Mouse (Mus musculus): Measurements from ENCODE around the gene Nhp2. TPM values are rescaled to one million over a fixed set of nuclear protein-coding genes. Genes with fewer than 3 reads are reported as not detected.
A peak's percentile ranks its signal among the peaks of the same experiment; 100 is the strongest.
"Not testable (repeated sequence)": the region's sequence is repeated elsewhere in the genome, so short reads cannot be mapped to it uniquely, and the experiment has no call there.

Nhp2 gene
- polyA plus RNA-seq, 1 experiment from 2014 or later, result 88.1 TPM

DNA sequence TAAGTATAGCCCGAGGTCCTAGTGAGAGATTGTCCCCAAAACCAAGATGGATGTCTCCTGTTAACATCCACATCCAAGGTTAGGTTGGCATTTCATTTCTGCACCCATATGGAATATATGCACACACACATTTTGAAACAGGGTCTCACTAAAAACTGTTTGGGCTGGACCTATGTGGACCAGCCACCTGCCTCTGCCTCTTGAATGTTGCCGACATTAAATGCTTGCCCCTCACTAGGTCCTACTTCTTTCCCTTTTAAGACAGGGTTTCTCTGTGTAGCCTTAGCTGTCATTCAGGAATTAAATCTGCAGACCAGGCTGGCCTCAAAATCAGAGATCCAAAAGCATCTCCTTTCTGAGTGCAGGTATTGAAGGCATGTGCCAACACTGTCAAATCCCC lies 22.0 kb upstream of the Nhp2 start:
- H3K4me1 ChIP-seq (ENCODE audit: control insufficient read depth, insufficient read depth, low read length), result no peaks in the 10 kb centered on the region
- no peak overlapping the region for H3K4me2 ChIP-seq (ENCODE audit: low read depth, low read length)
- H3K9me3 ChIP-seq (replicated peaks; ENCODE audit: control insufficient read depth, low read length), result no peaks in the 10 kb centered on the region
- no peak overlapping the region for H3K4me3 ChIP-seq (ENCODE audit: low read length)
- WGBS, result 59% methylated on average over 2 of the region's 2 CpGs
- H3K27ac ChIP-seq (ENCODE audit: low read length), result no peak overlapping the region
- peaks cover 85% of the 10 kb centered on the region for H3K36me3 ChIP-seq (ENCODE audit: control insufficient read depth, insufficient read depth)
- no peak for ATAC-seq (replicated peaks; ENCODE audit: extremely low read depth, insufficient read depth, low FRiP score)
- H3K27me3 ChIP-seq (ENCODE audit: control insufficient read depth, insufficient read depth, low read length), result no peaks in the 10 kb centered on the region
- no peak overlapping the region for H3K9ac ChIP-seq (ENCODE audit: low read length)

DNA sequence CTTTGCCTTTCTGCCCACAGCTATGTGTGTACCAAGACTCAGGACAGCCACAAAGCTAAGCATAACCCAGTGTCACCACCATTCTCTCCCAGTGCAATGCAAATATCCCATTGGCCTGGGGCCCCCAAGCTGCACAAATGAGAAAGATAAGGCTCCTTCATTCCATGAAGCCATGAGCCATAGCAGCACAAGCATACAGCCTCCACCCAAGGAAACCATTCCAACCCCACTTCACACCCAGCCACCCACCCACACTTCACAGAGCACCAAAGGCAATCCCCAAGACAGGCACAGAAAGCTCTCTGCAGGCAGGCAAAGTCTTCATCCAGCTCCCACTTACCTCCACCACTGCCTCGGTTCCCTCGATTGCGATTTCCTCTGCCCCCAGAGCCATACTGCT lies 17.3 kb upstream of the Nhp2 start:
- Histone ChIP-seq H3K27ac (ENCODE audit: low read length) (no peak overlapping the region), H3K9ac (ENCODE audit: low read length) (no peak overlapping the region), H3K4me2 (ENCODE audit: low read depth, low read length) (no peak overlapping the region), H3K4me1 (ENCODE audit: control insufficient read depth, insufficient read depth, low read length) (peaks cover 17% of the 10 kb centered on the region), H3K4me3 (ENCODE audit: low read length) (no peak overlapping the region), H3K27me3 (ENCODE audit: control insufficient read depth, insufficient read depth, low read length) (no peaks in the 10 kb centered on the region), H3K36me3 (ENCODE audit: control insufficient read depth, insufficient read depth) (peaks cover 76% of the 10 kb centered on the region), H3K9me3 (replicated peaks; ENCODE audit: control insufficient read depth, low read length) (no peaks in the 10 kb centered on the region)
- ATAC-seq (replicated peaks; ENCODE audit: extremely low read depth, insufficient read depth, low FRiP score), result no peak
- 84% methylated on average over 3 of the region's 3 CpGs for WGBS

DNA sequence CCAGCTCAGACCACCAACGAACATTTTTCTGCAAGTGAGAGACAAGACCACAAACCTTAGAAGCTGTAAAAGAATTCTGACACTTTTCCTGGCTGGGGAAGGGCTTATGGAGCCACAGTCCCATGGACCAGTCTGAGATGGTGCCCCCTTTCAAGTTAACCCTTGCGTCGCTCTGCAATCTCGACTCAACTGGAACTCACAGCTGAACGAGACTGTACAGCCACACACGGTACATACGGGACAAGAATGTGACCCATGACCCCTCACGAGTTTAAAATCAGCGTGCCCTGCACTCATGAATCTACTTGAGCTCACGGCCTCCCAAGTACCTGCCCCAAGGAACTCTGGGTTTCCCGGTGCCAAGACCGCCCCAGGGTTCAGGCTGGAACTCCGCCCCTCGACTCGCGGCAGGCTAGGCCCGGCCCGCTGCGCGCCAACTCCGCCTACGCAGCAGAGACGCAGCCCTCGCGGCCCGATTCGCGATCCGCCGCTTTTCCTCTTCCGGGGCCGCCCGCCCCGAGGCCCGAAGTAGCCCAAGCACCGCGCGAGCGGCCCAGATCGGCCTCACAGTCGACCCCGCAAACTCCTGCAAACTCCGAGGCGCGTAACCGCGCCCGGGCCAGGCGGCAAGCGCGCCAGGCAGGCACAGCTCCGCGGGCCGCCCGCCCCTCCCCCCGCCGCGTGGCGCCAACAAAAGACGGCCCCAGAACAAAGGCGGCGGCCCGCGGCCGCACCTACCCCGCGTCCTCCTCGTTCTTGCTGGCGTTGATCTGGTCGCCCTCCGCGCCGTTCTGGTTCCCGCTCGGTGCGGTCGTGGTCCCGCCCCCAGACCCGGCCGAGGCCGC lies 13.7 kb upstream of the Nhp2 start:
- H3K4me1 ChIP-seq (ENCODE audit: control insufficient read depth, insufficient read depth, low read length), result peaks cover 20% of the 10 kb centered on the region
- peak overlapping the region; percentile 96 for H3K4me2 ChIP-seq (ENCODE audit: low read depth, low read length)
- ATAC-seq (replicated peaks; ENCODE audit: extremely low read depth, insufficient read depth, low FRiP score), result peak; percentile 80
- no peaks in the 10 kb centered on the region for H3K9me3 ChIP-seq (replicated peaks; ENCODE audit: control insufficient read depth, low read length)
- no peaks in the 10 kb centered on the region for H3K27me3 ChIP-seq (ENCODE audit: control insufficient read depth, insufficient read depth, low read length)
- under 1% methylated on average over 81 of the region's 81 CpGs for WGBS
- peak overlapping the region; percentile 96 for H3K27ac ChIP-seq (ENCODE audit: low read length)
- H3K4me3 ChIP-seq (ENCODE audit: low read length), result peak overlapping the region; percentile 94
- H3K9ac ChIP-seq (ENCODE audit: low read length), result peak overlapping the region; percentile 99
- peaks cover 43% of the 10 kb centered on the region for H3K36me3 ChIP-seq (ENCODE audit: control insufficient read depth, insufficient read depth)

DNA sequence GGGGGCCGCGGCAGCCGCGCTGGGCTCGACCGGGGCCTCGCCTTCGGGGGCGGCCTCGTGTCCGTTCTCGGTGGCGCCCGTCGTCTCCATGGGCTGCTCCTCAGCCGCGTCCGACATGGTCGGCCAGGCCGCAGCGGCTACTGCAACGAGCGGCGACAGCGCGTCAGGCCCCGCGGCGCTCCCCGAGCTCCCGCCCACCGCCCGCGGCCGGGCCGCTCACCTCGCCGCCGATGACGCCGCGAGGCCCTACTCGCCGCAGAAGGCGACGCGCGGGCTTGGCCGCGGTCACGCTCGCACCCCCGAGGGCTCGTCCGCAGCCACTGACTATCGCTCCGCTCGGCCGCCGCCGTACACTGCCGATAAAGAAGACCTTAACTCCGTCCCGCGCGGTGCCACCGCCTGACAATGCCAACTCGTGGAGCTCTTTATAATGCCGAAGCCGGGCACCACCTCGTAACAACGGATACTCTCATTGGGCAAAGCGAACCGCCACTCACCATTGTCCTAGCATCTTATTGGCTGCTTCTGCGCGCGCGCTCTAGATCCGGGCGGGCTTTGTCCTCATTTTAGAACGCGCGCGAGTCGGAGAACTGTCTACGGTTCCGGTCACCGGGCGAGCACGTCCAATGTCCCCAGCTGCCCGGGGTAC lies 13.0 kb upstream of the Nhp2 start, which contains the start of gene Hnrnpab:
Hnrnpab (minus strand) TSS at position 401 of the 649 bp plus-strand sequence.
- H3K27ac ChIP-seq (ENCODE audit: low read length), result peak within 1 kb of the TSS; percentile 96
- no peaks in the 10 kb centered on the region for H3K27me3 ChIP-seq (ENCODE audit: control insufficient read depth, insufficient read depth, low read length)
- peak within 1 kb of the TSS; percentile 94 for H3K4me3 ChIP-seq (ENCODE audit: low read length)
- peaks cover 35% of the 10 kb centered on the region for H3K36me3 ChIP-seq (ENCODE audit: control insufficient read depth, insufficient read depth)
- WGBS, result under 1% methylated on average over 90 of the region's 91 CpGs
- peak within 1 kb of the TSS; percentile 99 for H3K9ac ChIP-seq (ENCODE audit: low read length)
- peaks cover 20% of the 10 kb centered on the region for H3K4me1 ChIP-seq (ENCODE audit: control insufficient read depth, insufficient read depth, low read length)
- peak; percentile 89 for ATAC-seq (replicated peaks; ENCODE audit: extremely low read depth, insufficient read depth, low FRiP score)
- no peaks in the 10 kb centered on the region for H3K9me3 ChIP-seq (replicated peaks; ENCODE audit: control insufficient read depth, low read length)
- peak within 1 kb of the TSS; percentile 96 for H3K4me2 ChIP-seq (ENCODE audit: low read depth, low read length)

DNA sequence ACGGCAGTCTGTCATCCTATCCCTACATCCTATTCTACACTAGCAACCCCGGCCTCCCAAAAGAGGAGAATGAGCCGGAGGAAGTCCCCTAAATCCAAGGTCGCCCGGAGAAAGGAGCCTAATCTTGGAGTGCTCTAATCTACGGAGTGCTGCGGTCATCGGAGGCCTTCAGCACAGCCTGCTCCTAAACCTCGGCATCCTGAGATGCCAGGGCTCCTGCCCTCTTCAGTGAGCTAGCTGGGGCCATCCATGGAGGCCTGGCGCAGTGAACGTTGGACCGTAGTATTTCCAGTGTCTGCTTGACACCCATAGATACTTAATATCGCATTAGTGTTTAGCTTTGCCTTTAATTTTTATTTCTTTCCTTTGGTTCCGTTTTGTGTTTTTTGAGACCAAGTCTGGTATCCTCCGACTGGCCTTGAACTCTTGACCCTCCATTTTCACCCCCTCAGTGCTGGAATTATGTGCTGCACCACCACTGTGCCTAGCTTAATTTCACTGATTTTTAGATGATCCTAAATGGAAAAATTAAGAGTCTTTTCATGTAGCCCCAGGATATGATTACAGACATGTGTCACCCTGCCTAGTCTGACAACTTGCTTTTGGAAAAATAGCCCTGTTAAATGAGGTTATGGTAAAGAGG lies 12.3 kb upstream of the Nhp2 start:
- H3K4me1 ChIP-seq (ENCODE audit: control insufficient read depth, insufficient read depth, low read length), result peaks cover 20% of the 10 kb centered on the region
- no peaks in the 10 kb centered on the region for H3K9me3 ChIP-seq (replicated peaks; ENCODE audit: control insufficient read depth, low read length)
- peak overlapping the region; percentile 91 for H3K9ac ChIP-seq (ENCODE audit: low read length)
- H3K4me3 ChIP-seq (ENCODE audit: low read length), result peak overlapping the region; percentile 94
- H3K27ac ChIP-seq (ENCODE audit: low read length), result peak overlapping the region; percentile 92
- ATAC-seq (replicated peaks; ENCODE audit: extremely low read depth, insufficient read depth, low FRiP score), result peak; percentile 15; the same call in 1 of the 2 replicates
- H3K27me3 ChIP-seq (ENCODE audit: control insufficient read depth, insufficient read depth, low read length), result no peaks in the 10 kb centered on the region
- WGBS, result 7% methylated on average over 15 of the region's 15 CpGs
- H3K36me3 ChIP-seq (ENCODE audit: control insufficient read depth, insufficient read depth), result peaks cover 29% of the 10 kb centered on the region
- H3K4me2 ChIP-seq (ENCODE audit: low read depth, low read length), result peak overlapping the region; percentile 84

DNA sequence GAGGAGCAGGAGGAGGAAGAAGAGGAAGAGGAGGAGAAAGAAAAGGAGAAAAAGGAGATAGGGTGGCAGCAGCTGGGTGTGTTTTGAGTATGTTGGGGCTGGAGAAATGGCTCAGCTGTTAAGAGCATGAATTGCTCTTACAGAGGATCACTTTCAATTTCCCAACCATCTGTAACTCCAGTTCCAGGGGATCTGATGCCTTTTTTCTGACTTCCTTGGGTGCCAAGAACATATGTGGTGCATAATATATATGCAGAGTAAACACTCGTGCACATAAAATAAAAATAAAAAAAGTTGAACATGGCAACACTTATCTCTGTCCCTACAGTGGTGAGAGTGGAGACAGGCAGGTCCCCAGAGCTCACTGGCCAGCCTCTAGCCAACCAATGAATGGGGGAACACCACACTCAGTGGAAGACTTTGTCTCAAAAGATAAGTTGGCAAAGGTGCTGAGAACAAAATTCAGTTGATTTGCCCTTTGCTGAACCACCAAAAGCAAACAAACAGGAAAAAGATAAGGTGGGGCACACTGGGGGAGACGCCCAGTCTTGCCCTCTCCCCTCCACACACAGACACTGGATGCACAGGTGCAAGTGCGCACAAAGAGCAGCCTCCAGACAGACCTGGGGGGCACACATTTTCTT lies 10.1 kb upstream of the Nhp2 start:
- peaks cover 8% of the 10 kb centered on the region for H3K36me3 ChIP-seq (ENCODE audit: control insufficient read depth, insufficient read depth)
- H3K27me3 ChIP-seq (ENCODE audit: control insufficient read depth, insufficient read depth, low read length), result no peaks in the 10 kb centered on the region
- ATAC-seq (replicated peaks; ENCODE audit: extremely low read depth, insufficient read depth, low FRiP score), result no peak
- peaks cover 14% of the 10 kb centered on the region for H3K4me1 ChIP-seq (ENCODE audit: control insufficient read depth, insufficient read depth, low read length)
- 78% methylated on average over 3 of the region's 3 CpGs for WGBS
- H3K4me3 ChIP-seq (ENCODE audit: low read length), result no peak overlapping the region
- no peaks in the 10 kb centered on the region for H3K9me3 ChIP-seq (replicated peaks; ENCODE audit: control insufficient read depth, low read length)
- H3K9ac ChIP-seq (ENCODE audit: low read length), result no peak overlapping the region
- no peak overlapping the region for H3K4me2 ChIP-seq (ENCODE audit: low read depth, low read length)
- H3K27ac ChIP-seq (ENCODE audit: low read length), result no peak overlapping the region

DNA sequence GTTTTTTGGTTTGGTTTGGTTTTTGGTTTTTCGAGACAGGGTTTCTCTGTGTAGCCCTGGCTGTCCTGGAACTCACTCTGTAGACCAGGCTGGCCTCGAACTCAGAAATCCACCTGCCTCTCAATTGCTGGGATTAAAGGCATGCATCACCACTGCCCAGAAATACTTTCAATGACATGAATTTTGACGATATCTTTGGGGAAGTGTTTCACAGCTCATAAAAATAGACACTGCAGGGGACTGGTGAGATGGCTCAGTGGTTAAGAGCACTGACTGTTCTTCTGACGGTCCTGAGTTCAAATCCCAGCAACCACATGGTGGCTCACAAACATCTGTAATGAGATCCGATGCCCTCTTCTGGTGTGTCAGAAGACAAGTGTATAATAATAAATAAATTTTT lies 9.6 kb upstream of the Nhp2 start:
- H3K27me3 ChIP-seq (ENCODE audit: control insufficient read depth, insufficient read depth, low read length); H3K9ac ChIP-seq (ENCODE audit: low read length); ATAC-seq (replicated peaks; ENCODE audit: extremely low read depth, insufficient read depth, low FRiP score); H3K36me3 ChIP-seq (ENCODE audit: control insufficient read depth, insufficient read depth); H3K27ac ChIP-seq (ENCODE audit: low read length); H3K9me3 ChIP-seq (replicated peaks; ENCODE audit: control insufficient read depth, low read length); H3K4me2 ChIP-seq (ENCODE audit: low read depth, low read length); H3K4me3 ChIP-seq (ENCODE audit: low read length): not testable (repeated sequence)
- 78% methylated on average over 5 of the region's 5 CpGs for WGBS
- H3K4me1 ChIP-seq (ENCODE audit: control insufficient read depth, insufficient read depth, low read length), result peaks cover 11% of the 10 kb centered on the region

DNA sequence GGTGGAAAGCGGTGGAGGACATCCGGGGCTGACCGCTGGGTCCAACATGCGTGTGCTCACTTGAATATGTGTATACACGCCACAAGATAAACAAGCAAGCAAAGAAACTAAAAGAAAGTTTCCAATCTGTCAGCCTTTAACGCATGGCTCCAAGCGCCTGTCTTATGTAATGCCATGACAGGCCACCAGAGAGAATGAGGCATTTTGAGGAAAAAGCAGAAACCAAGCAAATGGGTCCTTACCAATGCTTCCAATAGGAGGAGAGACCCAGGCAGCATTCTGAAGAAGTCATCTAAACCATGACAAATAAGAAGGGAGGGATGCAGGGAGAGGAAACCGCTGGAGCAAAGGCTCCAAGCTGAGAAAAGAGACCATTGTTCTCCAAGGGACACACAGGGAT lies 5.3 kb upstream of the Nhp2 start:
- no peaks in the 10 kb centered on the region for H3K36me3 ChIP-seq (ENCODE audit: control insufficient read depth, insufficient read depth)
- no peak for ATAC-seq (replicated peaks; ENCODE audit: extremely low read depth, insufficient read depth, low FRiP score)
- H3K9ac ChIP-seq (ENCODE audit: low read length), result no peak overlapping the region
- peaks cover 9% of the 10 kb centered on the region for H3K4me1 ChIP-seq (ENCODE audit: control insufficient read depth, insufficient read depth, low read length)
- H3K9me3 ChIP-seq (replicated peaks; ENCODE audit: control insufficient read depth, low read length), result no peaks in the 10 kb centered on the region
- no peak overlapping the region for H3K4me2 ChIP-seq (ENCODE audit: low read depth, low read length)
- no peaks in the 10 kb centered on the region for H3K27me3 ChIP-seq (ENCODE audit: control insufficient read depth, insufficient read depth, low read length)
- no peak overlapping the region for H3K27ac ChIP-seq (ENCODE audit: low read length)
- 75% methylated on average over 8 of the region's 8 CpGs for WGBS
- no peak overlapping the region for H3K4me3 ChIP-seq (ENCODE audit: low read length)
